Mouse (Mus musculus) forebrain, postnatal 0 days (tissue): Measurements from ENCODE around the gene Arhgap44. TPM values are rescaled to one million over a fixed set of nuclear protein-coding genes. Genes with fewer than 3 reads are reported as not detected.

Source experiments
- ATAC-seq: fragments of 200-750 bp; cut with Nextera tagmentation; 2 replicates; pipeline ENCODE4 v1.8.0; 2017; ENCODE audit warnings: mild to moderate bottlenecking, moderate library complexity
- DNase-seq: peaks from one replicate; pipeline ENCODE4 v3.0.0-alpha.2; 2015
- H3K27ac ChIP-seq: fragments of 300-500 bp; sonication (generic); 2 replicates; pipeline ENCODE4 v1.5.1; 2014; ENCODE audit warnings: low read depth, mild to moderate bottlenecking, antibody characterized with exemption, low read length, moderate library complexity, mixed read lengths
- H3K27me3 ChIP-seq: fragments of 300-500 bp; sonication (generic); 2 replicates; pipeline ENCODE4 v1.6.1; 2014; ENCODE audit warnings: mild to moderate bottlenecking, low read length, mixed read lengths; ENCODE audit not compliant: insufficient read depth
- H3K36me3 ChIP-seq: fragments of 300-500 bp; sonication (generic); 2 replicates; pipeline ENCODE4 v1.6.1; 2014; ENCODE audit warnings: mild to moderate bottlenecking, moderate library complexity; ENCODE audit not compliant: insufficient read depth
- H3K4me1 ChIP-seq: fragments of 300-500 bp; sonication (generic); 2 replicates; pipeline ENCODE4 v1.6.1; 2014; ENCODE audit warnings: antibody characterized with exemption; ENCODE audit not compliant: insufficient read depth
- H3K4me2 ChIP-seq: fragments of 300-500 bp; sonication (generic); 2 replicates; pipeline ENCODE4 v1.6.1; 2014; ENCODE audit warnings: low read depth, mild to moderate bottlenecking, moderate library complexity
- H3K4me3 ChIP-seq: fragments of 300-500 bp; sonication (generic); 2 replicates; pipeline ENCODE4 v1.5.1; 2014; ENCODE audit warnings: low read depth, low read length, mixed read lengths
- H3K9ac ChIP-seq: fragments of 300-500 bp; sonication (generic); 2 replicates; pipeline ENCODE4 v1.6.1; 2014; ENCODE audit warnings: mild to moderate bottlenecking
- H3K9me3 ChIP-seq: fragments of 300-500 bp; sonication (generic); 2 replicates; pipeline ENCODE4 v1.6.1; 2016; ENCODE audit warnings: low read length
- CTCF ChIP-seq: sonication (generic); IDR thresholded peaks from 2 replicates; pipeline ENCODE4 v1.5.1; 2016; ENCODE audit warnings: antibody characterized with exemption, control low read depth, low read depth
- WGBS: fragments of 180-500 bp; shearing (Covaris S2); extraction: QIAGEN DNeasy Blood & Tissue Kit; methylation state at CpG from one replicate; pipeline ENCODE4 v1.1.7; 2014; 5-methylcytosine and 5-hydroxymethylcytosine counted together
- polyA plus RNA-seq: library from polyadenylated mRNA; unstranded; fragments of >200 nt; fragmentation: Nextera tagmentation; extraction: Ambion mirVana; gene quantifications from 2 replicates; pipeline ENCODE4 v1.2.1, GENCODE M21; 2015
- total RNA-seq: library from RNA; depleted of rRNA; stranded (reverse); fragments of >200 nt; gene quantifications from 2 replicates; pipeline ENCODE4 v1.2.3, GENCODE M21; 2014

The Arhgap44 gene
- total and polyA plus RNA-seq, 2 experiments from 2014 or later: 17.4 to 29.6 TPM

GRCm38 (mm10) chr11:65001729-65002128 lies 161.0 kb downstream of the Arhgap44 start:
- no peak overlapping the region for H3K4me3 ChIP-seq
- WGBS: 90% methylated on average over 14 of the region's 14 CpGs
- DNase-seq: no peak
- H3K36me3 ChIP-seq: peaks cover 84% of the 10 kb centered on the region
- H3K9me3 ChIP-seq: no peaks in the 10 kb centered on the region
- no peak for TF ChIP-seq CTCF
- H3K4me2 ChIP-seq: no peak overlapping the region
- H3K4me1 ChIP-seq: no peaks in the 10 kb centered on the region
- H3K27ac ChIP-seq: no peak overlapping the region
- no peak overlapping the region for H3K9ac ChIP-seq
- ATAC-seq: no peak
- no peaks in the 10 kb centered on the region for H3K27me3 ChIP-seq

- Histone ChIP-seq H3K9ac (no peak overlapping the region), H3K4me3 (no peak overlapping the region), H3K27me3 (no peaks in the 10 kb centered on the region), H3K9me3 (no peaks in the 10 kb centered on the region), H3K36me3 (peaks cover 88% of the 10 kb centered on the region), H3K4me2 (no peak overlapping the region), H3K27ac (no peak overlapping the region), H3K4me1 (no peaks in the 10 kb centered on the region)
- no peak for TF ChIP-seq CTCF
- ATAC-seq: no peak
- DNase-seq: no peak
- WGBS: 53% methylated on average over 5 of the region's 5 CpGs
Observed at GRCm38 (mm10) chr11:64999685-65000084, 163.1 kb downstream of the Arhgap44 start.

DNA sequence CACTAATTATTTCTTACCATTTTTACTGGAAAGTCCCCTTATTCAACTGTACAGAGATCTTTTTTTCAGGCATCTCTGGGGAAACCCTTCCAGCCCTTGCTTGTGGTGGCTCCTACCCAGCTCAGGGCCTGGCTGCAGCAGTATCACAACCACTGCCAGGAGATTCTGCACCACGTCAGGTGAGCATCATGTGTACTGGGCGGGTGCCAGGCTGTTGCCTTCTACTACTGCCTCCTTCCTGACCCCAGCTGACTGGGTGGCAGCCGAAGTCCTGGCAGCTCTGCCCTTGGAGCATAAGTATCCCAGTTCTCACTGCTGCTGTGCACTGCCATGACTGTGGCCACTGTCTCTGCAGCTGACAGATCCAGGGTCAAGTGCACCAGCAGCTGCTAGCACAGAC lies 164.3 kb downstream of the Arhgap44 start:
- no peaks in the 10 kb centered on the region for H3K9me3 ChIP-seq
- H3K9ac ChIP-seq: no peak overlapping the region
- no peak for TF ChIP-seq CTCF
- H3K4me3 ChIP-seq: no peak overlapping the region
- H3K27ac ChIP-seq: no peak overlapping the region
- DNase-seq: no peak
- H3K4me1 ChIP-seq: no peaks in the 10 kb centered on the region
- no peaks in the 10 kb centered on the region for H3K27me3 ChIP-seq
- no peak overlapping the region for H3K4me2 ChIP-seq
- WGBS: 88% methylated on average over 3 of the region's 3 CpGs
- H3K36me3 ChIP-seq: peaks cover 89% of the 10 kb centered on the region
- ATAC-seq: no peak

GRCm38 (mm10) chr11:64988556-64988955 lies 174.2 kb downstream of the Arhgap44 start:
- no peaks in the 10 kb centered on the region for H3K9me3 ChIP-seq
- H3K27ac ChIP-seq: no peak overlapping the region
- DNase-seq: no peak
- no peak overlapping the region for H3K9ac ChIP-seq
- WGBS: 89% methylated on average over 2 of the region's 2 CpGs
- no peak overlapping the region for H3K4me2 ChIP-seq
- H3K4me3 ChIP-seq: no peak overlapping the region
- no peaks in the 10 kb centered on the region for H3K4me1 ChIP-seq
- TF ChIP-seq CTCF: no peak
- no peak for ATAC-seq
- no peaks in the 10 kb centered on the region for H3K27me3 ChIP-seq
- H3K36me3 ChIP-seq: peaks cover 90% of the 10 kb centered on the region

GRCm38 (mm10) chr11:64979489-64979845 lies 183.3 kb downstream of the Arhgap44 start:
- H3K27me3 ChIP-seq: no peaks in the 10 kb centered on the region
- peaks cover 35% of the 10 kb centered on the region for H3K36me3 ChIP-seq
- peak overlapping the region; percentile 68 for H3K4me2 ChIP-seq
- DNase-seq (no peak), ATAC-seq (no peak)
- peak overlapping the region; percentile 74 for H3K4me3 ChIP-seq
- H3K27ac ChIP-seq: no peak overlapping the region
- H3K9me3 ChIP-seq: no peaks in the 10 kb centered on the region
- 13% methylated on average over 9 of the region's 9 CpGs for WGBS
- peak overlapping the region; percentile 66 for H3K9ac ChIP-seq
- no peak for TF ChIP-seq CTCF
- H3K4me1 ChIP-seq: peaks cover 13% of the 10 kb centered on the region

GRCm38 (mm10) chr11:64978720-64979488 lies 183.9 kb downstream of the Arhgap44 start, which contains the start of gene Elac2:
Gene Elac2 (plus strand): TSS chr11:64979038.
- Histone ChIP-seq H3K27me3 (no peaks in the 10 kb centered on the region), H3K27ac (0 out of 2 replicates have a peak within 1 kb of the TSS, but pooled peaks have one; percentile 41), H3K4me2 (peak within 1 kb of the TSS; percentile 71), H3K4me3 (peak within 1 kb of the TSS; percentile 74), H3K36me3 (peaks cover 30% of the 10 kb centered on the region), H3K4me1 (peaks cover 13% of the 10 kb centered on the region), H3K9me3 (no peaks in the 10 kb centered on the region), H3K9ac (peak within 1 kb of the TSS; percentile 66)
- WGBS: 1% methylated on average over 65 of the region's 65 CpGs
- DNase-seq: peak; percentile 99
- no peak for TF ChIP-seq CTCF
- ATAC-seq: peak; percentile 100

- no peak for ATAC-seq
- Histone ChIP-seq H3K9ac (no peak overlapping the region), H3K4me2 (no peak overlapping the region), H3K36me3 (no peaks in the 10 kb centered on the region), H3K4me3 (no peak overlapping the region), H3K4me1 (no peaks in the 10 kb centered on the region), H3K27me3 (0 out of 2 replicates have a peak, but pooled peaks cover 9% of the 10 kb centered on the region), H3K9me3 (no peaks in the 10 kb centered on the region), H3K27ac (no peak overlapping the region)
- no peak for DNase-seq
- no peak for TF ChIP-seq CTCF
- WGBS: 74% methylated on average over 2 of the region's 2 CpGs
Observed at GRCm38 (mm10) chr11:64972418-64972817, 190.3 kb downstream of the Arhgap44 start.
